Mouse (Mus musculus): ENCODE data around the gene Adk. TPM values are rescaled to one million over a fixed set of nuclear protein-coding genes. Genes with fewer than 3 reads are reported as not detected.
A peak's percentile ranks its signal among the peaks of the same experiment; 100 is the strongest.

Adk gene
- polyA plus RNA-seq, 1 experiment from 2014 or later: 156 TPM

GRCm38 (mm10) chr14:21399506-21399905, 347.1 kb downstream of the Adk start:
- ATAC-seq (ENCODE audit: low FRiP score, low read depth): no peak
- 92% methylated on average over 7 of the region's 7 CpGs for WGBS
- Histone ChIP-seq H3K9ac (no peak overlapping the region), H3K27ac (no peak overlapping the region), H3K27me3 (no peaks in the 10 kb centered on the region), H3K4me2 (replicated peaks) (no peak overlapping the region), H3K9me3 (no peaks in the 10 kb centered on the region), H3K36me3 (no peaks in the 10 kb centered on the region; the same call in 1 of the 2 replicates), H3K4me3 (no peak overlapping the region), H3K4me1 (peaks cover 17% of the 10 kb centered on the region)

GRCm38 (mm10) chr14:21402157-21402601, 349.8 kb downstream of the Adk start:
- no peaks in the 10 kb centered on the region; the same call in 1 of the 2 replicates for H3K36me3 ChIP-seq
- H3K4me2 ChIP-seq (replicated peaks): peak overlapping the region; percentile 46
- no peak overlapping the region for H3K4me3 ChIP-seq
- H3K27me3 ChIP-seq: no peaks in the 10 kb centered on the region
- ATAC-seq (ENCODE audit: low FRiP score, low read depth): no peak
- peak overlapping the region; percentile 53; the same call in 1 of the 2 replicates for H3K27ac ChIP-seq
- H3K9ac ChIP-seq: no peak overlapping the region
- peaks cover 17% of the 10 kb centered on the region for H3K4me1 ChIP-seq
- WGBS: 23% methylated on average over 8 of the region's 8 CpGs
- H3K9me3 ChIP-seq: no peaks in the 10 kb centered on the region

GRCm38 (mm10) chr14:21402621-21403405, 350.4 kb downstream of the Adk start:
- H3K36me3 ChIP-seq: no peaks in the 10 kb centered on the region; the same call in 1 of the 2 replicates
- no peaks in the 10 kb centered on the region for H3K27me3 ChIP-seq
- no peaks in the 10 kb centered on the region for H3K9me3 ChIP-seq
- 40% methylated on average over 8 of the region's 8 CpGs for WGBS
- ATAC-seq (ENCODE audit: low FRiP score, low read depth): no peak
- H3K4me1 ChIP-seq: peaks cover 17% of the 10 kb centered on the region
- peak overlapping the region; percentile 53; the same call in 1 of the 2 replicates for H3K27ac ChIP-seq
- H3K4me2 ChIP-seq (replicated peaks): peak overlapping the region; percentile 46
- H3K4me3 ChIP-seq: no peak overlapping the region
- no peak overlapping the region for H3K9ac ChIP-seq

- no peaks in the 10 kb centered on the region for H3K9me3 ChIP-seq
- 76% methylated on average over 5 of the region's 5 CpGs for WGBS
- H3K4me2 ChIP-seq (replicated peaks): no peak overlapping the region
- no peak overlapping the region for H3K9ac ChIP-seq
- H3K27ac ChIP-seq: no peak overlapping the region
- ATAC-seq (ENCODE audit: low FRiP score, low read depth): no peak
- H3K27me3 ChIP-seq: no peaks in the 10 kb centered on the region
- no peaks in the 10 kb centered on the region for H3K36me3 ChIP-seq
- H3K4me3 ChIP-seq: no peak overlapping the region
- peaks cover 24% of the 10 kb centered on the region for H3K4me1 ChIP-seq
Observed at GRCm38 (mm10) chr14:21406946-21407345, 354.6 kb downstream of the Adk start.

GRCm38 (mm10) chr14:21408846-21409245, 356.5 kb downstream of the Adk start:
- Histone ChIP-seq H3K9me3 (no peaks in the 10 kb centered on the region), H3K9ac (no peak overlapping the region), H3K4me2 (replicated peaks) (no peak overlapping the region), H3K36me3 (no peaks in the 10 kb centered on the region), H3K27ac (no peak overlapping the region), H3K4me1 (peaks cover 9% of the 10 kb centered on the region; the same call in 1 of the 2 replicates), H3K4me3 (no peak overlapping the region), H3K27me3 (no peaks in the 10 kb centered on the region)
- WGBS: 47% methylated on average over 4 of the region's 4 CpGs
- ATAC-seq (ENCODE audit: low FRiP score, low read depth): no peak

GRCm38 (mm10) chr14:21410769-21411477, 358.5 kb downstream of the Adk start:
- 76% methylated on average over 7 of the region's 7 CpGs for WGBS
- Histone ChIP-seq H3K4me1 (peaks cover 9% of the 10 kb centered on the region; the same call in 1 of the 2 replicates), H3K4me3 (no peak overlapping the region), H3K36me3 (no peaks in the 10 kb centered on the region), H3K4me2 (replicated peaks) (no peak overlapping the region), H3K27me3 (no peaks in the 10 kb centered on the region), H3K9ac (no peak overlapping the region), H3K27ac (no peak overlapping the region), H3K9me3 (no peaks in the 10 kb centered on the region)
- no peak for ATAC-seq (ENCODE audit: low FRiP score, low read depth)

- 79% methylated on average over 6 of the region's 6 CpGs for WGBS
- no peak overlapping the region for H3K4me3 ChIP-seq
- H3K9me3 ChIP-seq: no peaks in the 10 kb centered on the region
- H3K27ac ChIP-seq: no peak overlapping the region
- no peak overlapping the region for H3K9ac ChIP-seq
- no peak for ATAC-seq (ENCODE audit: low FRiP score, low read depth)
- H3K27me3 ChIP-seq: no peaks in the 10 kb centered on the region
- H3K36me3 ChIP-seq: no peaks in the 10 kb centered on the region
- no peak overlapping the region for H3K4me2 ChIP-seq (replicated peaks)
- H3K4me1 ChIP-seq: peaks cover 9% of the 10 kb centered on the region; the same call in 1 of the 2 replicates
Observed at GRCm38 (mm10) chr14:21411524-21411923, 359.1 kb downstream of the Adk start.

GRCm38 (mm10) chr14:21418332-21418731, 366.0 kb downstream of the Adk start:
- H3K9ac ChIP-seq: no peak overlapping the region
- H3K36me3 ChIP-seq: no peaks in the 10 kb centered on the region
- no peaks in the 10 kb centered on the region for H3K27me3 ChIP-seq
- H3K4me1 ChIP-seq: peaks cover 36% of the 10 kb centered on the region
- H3K4me3 ChIP-seq: no peak overlapping the region
- no peak for ATAC-seq (ENCODE audit: low FRiP score, low read depth)
- H3K27ac ChIP-seq: no peak overlapping the region
- no peaks in the 10 kb centered on the region for H3K9me3 ChIP-seq
- H3K4me2 ChIP-seq (replicated peaks): no peak overlapping the region
- 55% methylated on average over 7 of the region's 7 CpGs for WGBS

- H3K4me3 ChIP-seq: no peak overlapping the region
- no peak overlapping the region; the same call in 1 of the 2 replicates for H3K27ac ChIP-seq
- 59% methylated on average over 7 of the region's 7 CpGs for WGBS
- H3K9ac ChIP-seq: no peak overlapping the region
- H3K9me3 ChIP-seq: no peaks in the 10 kb centered on the region
- no peaks in the 10 kb centered on the region for H3K27me3 ChIP-seq
- no peak overlapping the region for H3K4me2 ChIP-seq (replicated peaks)
- H3K4me1 ChIP-seq: peaks cover 21% of the 10 kb centered on the region; the same call in 1 of the 2 replicates
- peak; percentile 67 for ATAC-seq (ENCODE audit: low FRiP score, low read depth)
- H3K36me3 ChIP-seq: peaks cover 10% of the 10 kb centered on the region
Observed at GRCm38 (mm10) chr14:21427369-21427768, 375.0 kb downstream of the Adk start.

- 66% methylated on average over 4 of the region's 4 CpGs for WGBS
- no peak overlapping the region for H3K27ac ChIP-seq
- peaks cover 6% of the 10 kb centered on the region for H3K36me3 ChIP-seq
Observed at GRCm38 (mm10) chr14:21433415-21433814, 381.0 kb downstream of the Adk start.

GRCm38 (mm10) chr14:21433995-21434394, 381.6 kb downstream of the Adk start:
- peak; percentile 59; the same call in 1 of the 2 replicates for ATAC-seq (ENCODE audit: low FRiP score, low read depth)
- peak overlapping the region; percentile 39; the same call in 1 of the 2 replicates for H3K27ac ChIP-seq

More at GRCm38 (mm10) chr14:21433415-21433814, 381.0 kb downstream of the Adk start:
- Histone ChIP-seq H3K4me1 (peaks cover 23% of the 10 kb centered on the region), H3K9me3 (no peaks in the 10 kb centered on the region), H3K27me3 (no peaks in the 10 kb centered on the region), H3K4me3 (no peak overlapping the region), H3K4me2 (replicated peaks) (no peak overlapping the region), H3K9ac (no peak overlapping the region)
- ATAC-seq (ENCODE audit: low FRiP score, low read depth): no peak

GRCm38 (mm10) chr14:21434686-21435085, 382.3 kb downstream of the Adk start:
- ATAC-seq (ENCODE audit: low FRiP score, low read depth): no peak
- WGBS: 16% methylated on average over 9 of the region's 9 CpGs
- Histone ChIP-seq H3K9ac (no peak overlapping the region), H3K9me3 (no peaks in the 10 kb centered on the region), H3K4me1 (peaks cover 28% of the 10 kb centered on the region), H3K27ac (peak overlapping the region; percentile 72), H3K4me3 (no peak overlapping the region), H3K4me2 (replicated peaks) (no peak overlapping the region), H3K27me3 (no peaks in the 10 kb centered on the region), H3K36me3 (peaks cover 6% of the 10 kb centered on the region)

More at GRCm38 (mm10) chr14:21433995-21434394, 381.6 kb downstream of the Adk start:
- no peaks in the 10 kb centered on the region for H3K27me3 ChIP-seq
- peaks cover 23% of the 10 kb centered on the region for H3K4me1 ChIP-seq
- WGBS: 16% methylated on average over 5 of the region's 5 CpGs
- H3K9ac ChIP-seq: no peak overlapping the region
- H3K4me2 ChIP-seq (replicated peaks): no peak overlapping the region
- peaks cover 6% of the 10 kb centered on the region for H3K36me3 ChIP-seq
- no peak overlapping the region for H3K4me3 ChIP-seq
- no peaks in the 10 kb centered on the region for H3K9me3 ChIP-seq

Measured in limb, embryonic 13.5 days (tissue).